24 mouse cellular contexts compared by ENCODE assay signal in genomic region chr11:76487024-76487423, GRCm38 (mm10).
DNase-seq lines count a peak whose midpoint lies in the region; ATAC-seq and TF ChIP-seq lines count a peak whose summit lies in the region.
"Had no signal": no experiment of that assay in that cellular context is flagged by ENCODE, and none has a peak within 500 bp of the region (broad histone marks: within the 10 kb centered on the region; RNA-seq: fewer than 3 reads in every experiment).

No protein-coding gene starts in this region.

- 0 out of 2 replicates have a peak, but pooled peaks cover 8% of the 10 kb centered on the region for H3K36me3 ChIP-seq in heart, embryonic 10.5 days
- 0 out of 2 replicates have a peak, but pooled peaks cover 2% of the 10 kb centered on the region for H3K36me3 ChIP-seq in heart, embryonic 12.5 days
- H3K36me3 ChIP-seq in lung, postnatal 0 days (ENCODE audit: insufficient read depth, low read length) = no peaks in the 10 kb centered on the region
- H3K36me3 ChIP-seq: G1E had no signal

- no peak overlapping the region for H3K9ac ChIP-seq in heart, embryonic 12.5 days
- H3K9ac ChIP-seq in lung, postnatal 0 days (replicated peaks; ENCODE audit: low read depth) = no peak overlapping the region
- H3K9ac ChIP-seq: embryonic facial prominence, embryonic 12.5 days; forebrain, embryonic 13.5 days had no signal

- DNase-seq in heart, embryonic 10.5 days (ENCODE audit: low spot score) = no peak
- no peak for DNase-seq in layer of hippocampus, adult 2 months (ENCODE audit: low spot score in 2 of 2)
- DNase-seq in layer of hippocampus, postnatal 36 days = no peak
- peak; percentile 14 for DNase-seq in lung, postnatal 0 days (ENCODE audit: low spot score)
- no peak for DNase-seq in lung, postnatal 36 days
- DNase-seq in kidney, postnatal 14 days = no peak
- DNase-seq: adrenal gland, adult 8-10 months; adrenal gland, postnatal 14 days; adrenal gland, postnatal 36 days; B cell, adult 2 months; cerebellum, adult 11-12 months; cerebellum, adult 2 months; cerebellum, adult 9-10 months; cerebellum, postnatal 10 days; cerebellum, postnatal 25 days had no signal

- no peak overlapping the region for H3K4me3 ChIP-seq in heart, embryonic 10.5 days
- no peak overlapping the region for H3K4me3 ChIP-seq in heart, embryonic 12.5 days
- H3K4me3 ChIP-seq in layer of hippocampus, adult 2 months = no peak overlapping the region
- no peak overlapping the region for H3K4me3 ChIP-seq in lung, postnatal 0 days (ENCODE audit: low read depth, low read length)
- H3K4me3 ChIP-seq: embryonic facial prominence, embryonic 10.5 days; embryonic facial prominence, embryonic 12.5 days; forebrain, embryonic 13.5 days had no signal

- TF ChIP-seq CTCF in layer of hippocampus, adult 2 months (conservative IDR thresholded peaks at IDR 0.05) = no peak
- no peak for TF ChIP-seq CTCF in lung, postnatal 0 days (IDR thresholded peaks at IDR 0.05)

- H3K27ac ChIP-seq in heart, embryonic 10.5 days = peak overlapping the region; percentile 67; the same call in 1 of the 2 replicates
- H3K27ac ChIP-seq in heart, embryonic 12.5 days (ENCODE audit: poor library complexity, severe bottlenecking) = no peak overlapping the region
- H3K27ac ChIP-seq in layer of hippocampus, adult 2 months = peak overlapping the region; percentile 53; the same call in 1 of the 2 replicates
- H3K27ac ChIP-seq in lung, postnatal 0 days (ENCODE audit: low read length) = no peak overlapping the region
- H3K27ac ChIP-seq: embryonic facial prominence, embryonic 10.5 days; embryonic facial prominence, embryonic 12.5 days; forebrain, embryonic 13.5 days had no signal

- 76% methylated on average over 5 of the region's 5 CpGs for WGBS in heart, embryonic 10.5 days
- 76% methylated on average over 5 of the region's 5 CpGs for WGBS in heart, embryonic 12.5 days
- WGBS in lung, postnatal 0 days = 64% methylated on average over 5 of the region's 5 CpGs

- no peak overlapping the region for H3K4me2 ChIP-seq in heart, embryonic 12.5 days
- no peak overlapping the region for H3K4me2 ChIP-seq in lung, postnatal 0 days (replicated peaks; ENCODE audit: low read depth, low read length)
- H3K4me2 ChIP-seq: embryonic facial prominence, embryonic 12.5 days; forebrain, embryonic 13.5 days had no signal

- ATAC-seq in heart, embryonic 12.5 days (ENCODE audit: insufficient number of reproducible peaks, low FRiP score) = no peak
- ATAC-seq in lung, postnatal 0 days = peak; percentile 34; the same call in 1 of the 2 replicates
- ATAC-seq: activated CD4-positive, CD25-positive, alpha-beta regulatory T cell, adult 4 months; CD4-positive, CD25-positive, alpha-beta regulatory T cell, adult 4 months; forebrain, embryonic 13.5 days; Patski had no signal

- no peaks in the 10 kb centered on the region for H3K27me3 ChIP-seq in heart, embryonic 10.5 days (ENCODE audit: insufficient read depth, poor library complexity, severe bottlenecking)
- H3K27me3 ChIP-seq in heart, embryonic 12.5 days (replicated peaks) = no peaks in the 10 kb centered on the region
- H3K27me3 ChIP-seq in lung, postnatal 0 days (replicated peaks; ENCODE audit: insufficient read depth, low read length) = no peaks in the 10 kb centered on the region
- H3K27me3 ChIP-seq: CH12.LX; embryonic facial prominence, embryonic 12.5 days; forebrain, embryonic 13.5 days; Patski had no signal

- no peak for TF ChIP-seq EP300 in lung, postnatal 0 days (IDR thresholded peaks at IDR 0.05)

- H3K4me1 ChIP-seq in heart, embryonic 10.5 days = peaks cover 88% of the 10 kb centered on the region
- peaks cover 77% of the 10 kb centered on the region for H3K4me1 ChIP-seq in heart, embryonic 12.5 days (replicated peaks)
- peaks cover 7% of the 10 kb centered on the region for H3K4me1 ChIP-seq in lung, postnatal 0 days (ENCODE audit: insufficient read depth, low read depth, low read length)

- H3K9me3 ChIP-seq in heart, embryonic 10.5 days = no peaks in the 10 kb centered on the region
- H3K9me3 ChIP-seq in heart, embryonic 12.5 days (replicated peaks) = no peaks in the 10 kb centered on the region
- no peaks in the 10 kb centered on the region for H3K9me3 ChIP-seq in lung, postnatal 0 days (ENCODE audit: low read length)
- H3K9me3 ChIP-seq: embryonic facial prominence, embryonic 10.5 days; embryonic facial prominence, embryonic 12.5 days; forebrain, embryonic 13.5 days; G1E had no signal

Comparison
In these comparisons a context has a peak if more than half of its experiments do, and no peak if none do; other contexts are left out.
1. H3K27ac ChIP-seq: peak in heart, embryonic 10.5 days (single experiment) and layer of hippocampus, adult 2 months (single experiment); none in heart, embryonic 12.5 days (single experiment) and lung, postnatal 0 days (single experiment).